Mouse (Mus musculus) MEL (cell line): ENCODE data around the gene Hpdl. TPM values are rescaled to one million over a fixed set of nuclear protein-coding genes. Genes with fewer than 3 reads are reported as not detected.
"Not testable (repeated sequence)": the region's sequence is repeated elsewhere in the genome, so short reads cannot be mapped to it uniquely, and the experiment has no call there.

Experiments used
- DNase-seq: peaks from one replicate; pipeline ENCODE4 v3.0.0; 2011; ENCODE audit warnings: low read depth, low spot score
- H3K27ac ChIP-seq: 2 replicates; pipeline ENCODE4 v1.5.1; 2012; ENCODE audit warnings: low read depth, mild to moderate bottlenecking, control low read depth, low read length, moderate library complexity; ENCODE audit not compliant: control insufficient read depth
- H3K27me3 ChIP-seq, 2 experiments: fragments of 150-350 bp in 1 of 2; sonication (generic) in 1 of 2; 2 replicates each; pipeline ENCODE4 v1.6.1; 2012; ENCODE audit warnings: low read length in 2 of 2, mild to moderate bottlenecking in 2 of 2, improper control_type of control experiment in 1 of 2, moderate library complexity in 1 of 2; ENCODE audit not compliant: insufficient read depth in 2 of 2, control insufficient read depth in 1 of 2
- H3K36me3 ChIP-seq, 2 experiments: 2 replicates each; pipeline ENCODE4 v1.6.1; 2012 to 2014; ENCODE audit warnings: low read length in 2 of 2, improper control_type of control experiment in 1 of 2, inconsistent platforms in 1 of 2, mild to moderate bottlenecking in 1 of 2; ENCODE audit not compliant: insufficient read depth in 2 of 2, control insufficient read depth in 1 of 2
- H3K4me1 ChIP-seq, 2 experiments: fragments of 150-350 bp in 1 of 2; sonication (generic) in 1 of 2; 2 replicates each; pipeline ENCODE4 v1.6.1; 2012; ENCODE audit warnings: low read length in 2 of 2, improper control_type of control experiment in 1 of 2, mild to moderate bottlenecking in 1 of 2; ENCODE audit not compliant: insufficient read depth in 2 of 2, control insufficient read depth in 1 of 2
- H3K4me3 ChIP-seq, 2 experiments: fragments of 150-350 bp in 1 of 2; sonication (generic) in 1 of 2; 2 replicates each; pipeline ENCODE4 v1.5.1; 2012; ENCODE audit warnings: low read depth in 2 of 2, low read length in 2 of 2, mild to moderate bottlenecking in 2 of 2, moderate library complexity in 2 of 2, control low read depth in 1 of 2, improper control_type of control experiment in 1 of 2; ENCODE audit not compliant: control insufficient read depth in 1 of 2, insufficient read depth in 1 of 2
- H3K79me2 ChIP-seq: 2 replicates; pipeline ENCODE4 v1.6.1; 2012; ENCODE audit warnings: mild to moderate bottlenecking, low read length, moderate library complexity; ENCODE audit not compliant: control insufficient read depth, poor library complexity, insufficient read depth
- H3K9ac ChIP-seq: 2 replicates; pipeline ENCODE4 v1.6.1; 2012; ENCODE audit warnings: low read depth, mild to moderate bottlenecking, control low read depth, low read length, moderate library complexity; ENCODE audit not compliant: control insufficient read depth, poor library complexity, severe bottlenecking
- H3K9me3 ChIP-seq: fragments of 150-350 bp; sonication (generic); replicated peaks from 2 replicates; pipeline ENCODE4 v1.6.1; 2012; ENCODE audit warnings: mild to moderate bottlenecking, low read length, improper control_type of control experiment, moderate library complexity; ENCODE audit not compliant: insufficient read depth
- CHD2 ChIP-seq: IDR thresholded peaks from 2 replicates; pipeline ENCODE4 v1.6.1; 2011; ENCODE audit warnings: low read length, improper control_type of control experiment
- EP300 ChIP-seq, 2 experiments: IDR thresholded peaks; 2 replicates each; pipeline ENCODE4 v1.6.1; 2011; ENCODE audit warnings: improper control_type of control experiment in 2 of 2, low read length in 2 of 2, low read depth in 1 of 2, mild to moderate bottlenecking in 1 of 2
- GATA1 ChIP-seq: IDR thresholded peaks from 2 replicates; pipeline ENCODE4 v1.6.1; 2011; ENCODE audit warnings: low read depth, low read length, improper control_type of control experiment
- HCFC1 ChIP-seq: IDR thresholded peaks from 2 replicates; pipeline ENCODE4 v1.6.1; 2012; ENCODE audit warnings: low read depth, mild to moderate bottlenecking, inconsistent platforms, low read length, improper control_type of control experiment, moderate library complexity
- JUND ChIP-seq: IDR thresholded peaks from 2 replicates; pipeline ENCODE4 v1.6.1; 2011; ENCODE audit warnings: low read depth, mild to moderate bottlenecking, improper control_type of control experiment, low read length
- MXI1 ChIP-seq: IDR thresholded peaks from 2 replicates; pipeline ENCODE4 v1.6.1; 2011; ENCODE audit warnings: mild to moderate bottlenecking, low read depth, low read length, improper control_type of control experiment
- TBP ChIP-seq: IDR thresholded peaks from 2 replicates; pipeline ENCODE4 v1.8.0; 2011; ENCODE audit warnings: low read depth, low read length, improper control_type of control experiment
- USF2 ChIP-seq, 2 experiments: IDR thresholded peaks; 2 replicates each; pipeline ENCODE4 v1.6.1; 2011 to 2012; ENCODE audit warnings: improper control_type of control experiment in 2 of 2, low read length in 2 of 2, borderline replicate concordance in 1 of 2, inconsistent platforms in 1 of 2, low read depth in 1 of 2, mild to moderate bottlenecking in 1 of 2; ENCODE audit not compliant: insufficient read depth in 1 of 2
- ZC3H11A ChIP-seq: IDR thresholded peaks from 2 replicates; pipeline ENCODE4 v1.6.1; 2012; ENCODE audit warnings: low read depth, mild to moderate bottlenecking, inconsistent platforms, low read length, improper control_type of control experiment
- ZKSCAN1 ChIP-seq: IDR thresholded peaks from 2 replicates; pipeline ENCODE4 v1.6.1; 2012; ENCODE audit warnings: low read depth, mild to moderate bottlenecking, inconsistent platforms, low read length, improper control_type of control experiment, moderate library complexity
- polyA plus RNA-seq, 2 experiments: library from polyadenylated mRNA; stranded (reverse) in 1 of 2; unstranded in 1 of 2; fragments of >175 nt in 1 of 2; fragments of >200 nt in 1 of 2; gene quantifications; 2 replicates each; pipeline versions ENCODE4 v1.2.1 to v1.2.4; 2012; ENCODE audit warnings: low replicate concordance in 2 of 2, low read depth in 1 of 2; ENCODE audit not compliant: insufficient read length in 2 of 2, insufficient read depth in 1 of 2, missing spikeins in 1 of 2
- total RNA-seq: library from RNA; depleted of rRNA; stranded (reverse); fragments of 300-350 nt; gene quantifications from 2 replicates; pipeline ENCODE4 v1.2.3, GENCODE M21; 2012

Gene Hpdl
- total and polyA plus RNA-seq, 3 experiments, result 0.14 TPM; not detected in 2

DNA sequence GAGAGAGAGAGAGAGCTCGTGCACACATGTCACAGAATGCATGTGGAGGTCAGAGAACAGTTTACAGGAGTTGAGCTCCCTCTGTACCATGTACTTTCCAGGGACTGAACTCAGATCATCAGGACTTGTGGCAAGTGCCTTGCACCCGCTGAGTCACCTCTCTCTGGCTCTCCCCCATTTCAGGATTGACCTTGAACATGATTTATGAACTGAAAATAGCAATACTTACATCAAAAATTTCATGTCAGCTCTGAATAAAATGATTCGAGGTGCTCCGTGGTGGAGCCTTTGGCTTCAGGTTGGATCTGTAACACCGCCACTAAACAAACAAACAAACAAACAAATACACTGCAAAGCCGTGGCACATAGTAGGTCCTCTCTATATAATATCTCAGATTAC lies 19.3 kb upstream of the Hpdl start:
- Histone ChIP-seq H3K79me2 (no peaks in the 10 kb centered on the region), H3K4me3 (no peak overlapping the region), H3K27me3 (peaks cover 0 to 5% of the 10 kb centered on the region in 2 experiments; a peak in 2 of 4 replicates), H3K4me1 (no peaks in the 10 kb centered on the region), H3K9me3 (no peaks in the 10 kb centered on the region), H3K36me3 (no peaks in the 10 kb centered on the region), H3K27ac (no peak overlapping the region), H3K9ac (no peak overlapping the region)
- DNase-seq, result no peak
- TF ChIP-seq ZKSCAN1, result 0 out of 2 replicates have a peak, but pooled peaks have one; percentile 49
- no peak for TF ChIP-seq TBP
- TF ChIP-seq MXI1, result no peak
- TF ChIP-seq USF2 (IDR thresholded peaks at IDR 0.05; ENCODE audit: borderline replicate concordance in 1 of 2, insufficient read depth in 1 of 2, low read depth in 1 of 2, low read length in 2 of 2), result no peak
- TF ChIP-seq ZC3H11A, result no peak
- no peak for TF ChIP-seq EP300 (IDR thresholded peaks at IDR 0.05; ENCODE audit: low read depth in 1 of 2, low read length in 2 of 2)

DNA sequence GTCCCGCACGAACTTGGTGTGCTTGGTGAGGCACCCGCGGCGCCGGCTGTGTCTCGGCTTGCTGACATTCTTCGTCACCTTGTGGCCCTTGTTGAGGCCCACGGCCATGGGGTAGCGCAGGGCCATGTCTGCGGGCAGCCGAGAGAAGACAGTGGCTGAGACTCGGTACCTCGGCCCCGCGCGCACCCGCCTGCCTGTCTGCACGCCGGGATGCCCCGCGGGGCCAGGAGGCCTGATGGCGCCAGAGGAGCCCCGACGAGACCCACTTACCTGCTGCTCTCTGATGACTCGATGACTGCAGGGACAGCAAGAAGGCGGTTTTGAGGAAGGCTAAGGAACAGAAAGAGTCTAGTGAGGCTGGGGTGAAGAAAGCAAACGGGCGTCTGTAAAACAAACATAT lies 18.6 kb upstream of the Hpdl start:
- H3K9ac ChIP-seq, H3K27me3 ChIP-seq, H3K4me3 ChIP-seq, H3K27ac ChIP-seq, H3K79me2 ChIP-seq, H3K9me3 ChIP-seq, DNase-seq, H3K36me3 ChIP-seq, H3K4me1 ChIP-seq: not testable (repeated sequence)

DNA sequence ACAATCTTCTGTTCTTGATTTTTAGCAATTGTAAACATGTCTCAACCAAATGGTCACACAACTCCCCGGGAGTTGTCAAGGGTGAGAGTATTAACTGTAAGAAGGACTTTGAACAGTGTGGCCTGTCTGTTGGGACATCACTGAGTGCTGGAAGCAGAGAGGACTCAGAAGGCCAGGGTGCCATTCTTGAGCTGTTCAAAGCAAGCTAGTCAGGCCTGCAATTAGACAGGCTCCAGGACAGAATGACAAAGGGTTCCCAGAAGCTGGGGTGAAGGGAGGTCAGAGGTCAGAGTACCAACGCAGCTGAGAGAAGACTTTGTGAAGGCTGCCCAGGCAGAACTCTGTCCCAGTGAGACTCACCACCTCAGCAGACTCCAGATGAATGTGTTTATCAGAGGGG lies 17.5 kb upstream of the Hpdl start:
- Histone ChIP-seq H3K4me1 (no peaks in the 10 kb centered on the region), H3K9ac (no peak overlapping the region), H3K79me2 (no peaks in the 10 kb centered on the region), H3K27me3 (peaks cover 0 to 3% of the 10 kb centered on the region in 2 experiments; a peak in 2 of 4 replicates), H3K36me3 (no peaks in the 10 kb centered on the region), H3K9me3 (no peaks in the 10 kb centered on the region), H3K4me3 (no peak overlapping the region), H3K27ac (no peak overlapping the region)
- no peak for TF ChIP-seq GATA1
- no peak for TF ChIP-seq HCFC1
- TF ChIP-seq JUND, result no peak
- no peak for DNase-seq

DNA sequence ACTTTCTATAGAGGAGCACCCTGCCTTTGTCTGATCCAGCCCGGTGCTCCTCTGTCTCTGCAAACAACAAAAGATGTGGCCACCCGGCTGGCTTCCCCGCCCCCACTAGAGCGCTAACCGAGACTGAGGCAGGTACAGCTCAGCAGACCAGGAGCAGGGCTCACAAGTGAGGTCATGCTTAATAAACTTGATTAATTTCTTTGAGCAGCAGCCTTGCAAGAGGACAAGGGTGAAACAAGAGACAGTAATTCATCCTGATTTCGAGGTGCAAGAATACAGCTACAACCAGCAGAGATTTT lies 8.5 kb upstream of the Hpdl start:
- Histone ChIP-seq H3K36me3 (no peaks in the 10 kb centered on the region; a peak in 1 of 4 replicates), H3K4me1 (no peaks in the 10 kb centered on the region; a peak in 1 of 4 replicates), H3K27me3 (0 out of 4 replicates have a peak, but pooled peaks cover 0 to 1% of the 10 kb centered on the region in 2 experiments), H3K27ac (no peak overlapping the region), H3K79me2 (no peaks in the 10 kb centered on the region), H3K4me3 (no peak overlapping the region), H3K9me3 (no peaks in the 10 kb centered on the region), H3K9ac (no peak overlapping the region)
- TF ChIP-seq CHD2, result no peak
- DNase-seq, result no peak
